Mouse (Mus musculus) kidney, embryonic 14.5 days (tissue): ENCODE results near the gene Rpl21. TPM values are rescaled to one million over a fixed set of nuclear protein-coding genes. Genes with fewer than 3 reads are reported as not detected.
A peak's percentile ranks its signal among the peaks of the same experiment; 100 is the strongest.

Source experiments
- ATAC-seq: fragments of 200-750 bp; cut with Nextera tagmentation; 2 replicates; pipeline ENCODE4 v1.8.0; 2017; ENCODE audit warnings: moderate number of reproducible peaks, mild to moderate bottlenecking, moderate TSS enrichment, moderate library complexity; ENCODE audit not compliant: low FRiP score, low TSS enrichment
- H3K27ac ChIP-seq: fragments of 300-500 bp; sonication (generic); 2 replicates; pipeline ENCODE4 v1.5.1; 2014; ENCODE audit warnings: low read depth, mild to moderate bottlenecking, low read length, moderate library complexity, mixed read lengths
- H3K27me3 ChIP-seq: fragments of 300-500 bp; sonication (generic); 2 replicates; pipeline ENCODE4 v1.6.1; 2014; ENCODE audit warnings: mild to moderate bottlenecking, low read length; ENCODE audit not compliant: control insufficient read depth, insufficient read depth
- H3K36me3 ChIP-seq: fragments of 300-500 bp; sonication (generic); 2 replicates; pipeline ENCODE4 v1.6.1; 2014; ENCODE audit warnings: low read length, mixed read lengths; ENCODE audit not compliant: control insufficient read depth, insufficient read depth
- H3K4me1 ChIP-seq: fragments of 300-500 bp; sonication (generic); 2 replicates; pipeline ENCODE4 v1.6.1; 2014; ENCODE audit warnings: low read length, mixed read lengths; ENCODE audit not compliant: control insufficient read depth, insufficient read depth
- H3K4me2 ChIP-seq: fragments of 300-500 bp; sonication (generic); replicated peaks from 2 replicates; pipeline ENCODE4 v1.6.1; 2014; ENCODE audit warnings: low read depth, mild to moderate bottlenecking, low read length
- H3K4me3 ChIP-seq: fragments of 300-500 bp; sonication (generic); 2 replicates; pipeline ENCODE4 v1.5.1; 2014; ENCODE audit warnings: mild to moderate bottlenecking, low read length
- H3K9ac ChIP-seq: fragments of 300-500 bp; sonication (generic); 2 replicates; pipeline ENCODE4 v1.6.1; 2014; ENCODE audit warnings: low read depth, mild to moderate bottlenecking, low read length, moderate library complexity
- H3K9me3 ChIP-seq: fragments of 300-500 bp; sonication (generic); 2 replicates; pipeline ENCODE4 v1.6.1; 2016; ENCODE audit warnings: low read length; ENCODE audit not compliant: control insufficient read depth
- WGBS: fragments of 180-500 bp; shearing (Covaris S2); extraction: QIAGEN DNeasy Blood & Tissue Kit; methylation state at CpG from one replicate; pipeline ENCODE4 v1.1.7; 2014; 5-methylcytosine and 5-hydroxymethylcytosine counted together
- polyA plus RNA-seq: library from polyadenylated mRNA; unstranded; fragments of >200 nt; fragmentation: Nextera tagmentation; extraction: Ambion mirVana; gene quantifications from 2 replicates; pipeline ENCODE4 v1.2.1, GENCODE M21; 2014

The Rpl21 gene
- polyA plus RNA-seq, 1 experiment from 2014 or later = 689 TPM

DNA sequence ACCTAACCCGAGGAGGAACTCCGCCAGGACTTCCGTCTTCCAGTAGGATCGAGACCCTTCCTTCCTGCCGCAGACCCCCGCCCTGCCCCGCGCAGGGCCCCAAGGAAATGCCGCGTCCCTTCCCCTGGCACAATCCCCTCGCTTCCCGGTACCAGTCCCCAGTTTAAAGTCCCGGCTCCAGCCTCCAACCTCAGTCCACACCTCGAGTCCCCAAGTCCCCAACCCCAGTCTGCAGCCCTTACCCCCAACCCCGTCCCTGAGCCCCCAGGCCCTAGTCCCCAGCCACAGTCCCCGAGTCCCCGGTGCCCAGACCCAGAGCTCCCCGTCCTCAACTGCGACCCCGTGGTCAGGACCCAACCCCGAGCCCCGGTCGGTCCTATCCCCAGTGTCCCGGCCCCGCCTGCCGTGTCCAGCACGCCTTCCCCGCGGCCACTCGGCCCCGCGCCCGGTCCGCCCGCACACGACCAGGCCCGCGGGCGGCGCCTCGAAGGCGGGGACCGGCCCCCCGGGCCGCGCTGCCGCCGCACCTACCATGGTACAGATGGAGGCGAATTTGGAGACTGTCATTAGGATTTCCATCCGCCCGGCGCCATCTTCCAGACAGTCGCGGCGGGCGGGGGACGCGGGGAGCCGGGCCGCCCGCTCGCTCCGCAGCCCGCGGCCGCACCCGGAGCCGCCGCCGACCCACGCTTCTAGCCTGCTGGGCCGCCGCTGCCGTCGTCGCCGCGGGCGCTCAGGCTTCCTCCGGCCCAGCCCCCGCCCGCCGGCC is 38.4 kb upstream of the Rpl21 start:
- Histone ChIP-seq H3K4me2 (peak overlapping the region; percentile 84), H3K36me3 (no peaks in the 10 kb centered on the region), H3K4me3 (peak overlapping the region; percentile 97), H3K9me3 (no peaks in the 10 kb centered on the region), H3K27ac (peak overlapping the region; percentile 92), H3K4me1 (peaks cover 36% of the 10 kb centered on the region), H3K9ac (peak overlapping the region; percentile 93), H3K27me3 (no peaks in the 10 kb centered on the region)
- WGBS = under 1% methylated on average over 64 of the region's 83 CpGs
- peak; percentile 57 for ATAC-seq

DNA sequence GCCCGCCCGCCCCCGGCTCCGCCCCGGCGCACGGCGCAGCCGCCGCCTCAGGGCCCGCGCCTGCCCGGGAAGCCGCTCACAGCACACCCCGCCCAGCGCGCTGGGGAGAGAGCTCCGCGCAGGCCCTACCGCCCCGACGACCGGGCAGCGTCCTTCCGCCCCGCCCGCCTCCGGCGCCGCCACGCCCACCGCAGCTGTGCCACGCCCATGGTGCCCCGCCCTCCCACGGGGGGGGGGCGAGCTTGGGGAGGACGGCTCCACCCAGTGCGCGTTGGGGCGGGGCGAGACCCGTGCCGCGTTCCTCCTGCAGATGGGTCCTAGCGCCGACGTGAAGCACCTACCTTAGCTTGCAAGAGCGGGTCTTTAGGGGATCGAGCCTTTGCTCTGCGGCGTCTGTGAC is 37.8 kb upstream of the Rpl21 start, which contains the start of gene Usp12:
Gene Usp12, minus strand, starts transcription at position 154 of the 400 bp plus-strand sequence.
- H3K4me1 ChIP-seq = peaks cover 30% of the 10 kb centered on the region
- ATAC-seq = peak; percentile 96
- peak within 1 kb of the TSS; percentile 97 for H3K4me3 ChIP-seq
- H3K27me3 ChIP-seq = no peaks in the 10 kb centered on the region
- no peaks in the 10 kb centered on the region for H3K36me3 ChIP-seq
- peak within 1 kb of the TSS; percentile 84 for H3K4me2 ChIP-seq
- H3K27ac ChIP-seq = peak within 1 kb of the TSS; percentile 92
- no peaks in the 10 kb centered on the region for H3K9me3 ChIP-seq
- H3K9ac ChIP-seq = peak within 1 kb of the TSS; percentile 93
- whole genome bisulfite sequencing = under 1% methylated on average over 24 of the region's 51 CpGs

DNA sequence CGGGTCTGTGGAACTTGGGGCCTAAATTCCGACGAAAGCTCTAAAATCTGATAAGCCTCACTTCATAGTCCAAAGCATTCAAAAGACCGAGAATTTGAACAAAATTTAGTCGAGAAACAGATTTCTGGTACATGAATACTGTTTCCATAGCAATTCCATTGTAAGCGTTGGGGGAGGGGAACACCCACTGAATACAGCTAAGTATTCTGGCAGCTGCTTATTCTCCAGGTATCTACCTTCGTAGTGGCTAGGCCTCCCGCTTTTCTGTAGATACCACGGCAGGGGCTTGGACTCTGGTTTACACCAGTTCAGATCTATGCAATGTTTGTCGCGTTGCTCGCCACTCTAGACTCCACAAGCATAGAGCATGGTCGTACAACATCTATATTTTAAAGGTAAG is 37.0 kb upstream of the Rpl21 start:
- H3K9ac ChIP-seq = no peak overlapping the region
- H3K4me1 ChIP-seq = peaks cover 23% of the 10 kb centered on the region
- H3K36me3 ChIP-seq = no peaks in the 10 kb centered on the region
- no peak overlapping the region for H3K27ac ChIP-seq
- no peaks in the 10 kb centered on the region for H3K9me3 ChIP-seq
- no peak overlapping the region for H3K4me3 ChIP-seq
- no peaks in the 10 kb centered on the region for H3K27me3 ChIP-seq
- ATAC-seq = no peak
- WGBS = 77% methylated on average over 13 of the region's 13 CpGs
- no peak overlapping the region for H3K4me2 ChIP-seq

DNA sequence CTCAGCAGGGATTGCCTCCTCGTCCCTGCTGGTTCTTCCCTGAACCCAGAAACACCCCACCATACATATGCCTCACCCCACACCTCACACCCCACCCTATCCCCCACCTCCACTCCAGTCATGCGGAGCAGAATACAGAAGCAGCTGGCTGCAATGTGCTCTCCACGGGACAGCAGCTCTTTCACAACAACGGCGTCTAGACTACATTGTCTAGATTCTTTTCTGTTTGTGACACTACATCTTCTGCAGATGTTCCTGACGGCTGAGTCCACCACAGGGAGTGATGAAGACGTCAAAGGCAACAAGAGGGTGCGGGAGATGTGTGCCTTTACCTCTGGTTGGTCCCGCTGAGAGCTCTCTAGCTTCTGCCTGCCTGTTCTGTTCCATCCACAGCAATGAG is 34.7 kb upstream of the Rpl21 start:
- WGBS = 60% methylated on average over 9 of the region's 9 CpGs
- peaks cover 5% of the 10 kb centered on the region; the same call in 1 of the 2 replicates for H3K9me3 ChIP-seq
- no peak overlapping the region for H3K9ac ChIP-seq
- H3K27me3 ChIP-seq = no peaks in the 10 kb centered on the region
- peaks cover 6% of the 10 kb centered on the region for H3K4me1 ChIP-seq
- no peak for ATAC-seq
- H3K4me2 ChIP-seq = no peak overlapping the region
- no peak overlapping the region for H3K4me3 ChIP-seq
- no peak overlapping the region for H3K27ac ChIP-seq
- H3K36me3 ChIP-seq = no peaks in the 10 kb centered on the region

DNA sequence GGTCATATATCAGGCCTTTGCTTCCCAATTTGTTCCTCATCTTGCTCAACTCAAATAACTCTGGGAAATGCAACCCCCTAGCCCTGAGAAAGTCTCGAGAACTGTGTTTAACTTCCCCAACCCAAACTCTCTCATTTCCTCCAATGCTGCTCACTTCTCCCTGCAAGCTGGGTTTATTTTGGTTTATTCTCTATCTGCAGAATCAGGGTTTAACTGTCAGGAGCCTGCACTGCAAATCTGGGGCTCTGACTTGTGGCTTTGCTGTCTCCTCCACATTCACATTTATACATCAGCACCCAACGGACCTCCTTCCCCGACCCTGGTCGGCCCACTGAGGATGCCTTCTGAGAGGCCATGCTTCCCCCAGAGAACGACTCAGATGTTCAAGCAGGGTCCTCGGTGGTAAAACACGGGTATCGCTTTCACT is 26.7 kb upstream of the Rpl21 start:
- ATAC-seq = no peak
- H3K27ac ChIP-seq = no peak overlapping the region; the same call in 1 of the 2 replicates
- peaks cover 5% of the 10 kb centered on the region; the same call in 1 of the 2 replicates for H3K9me3 ChIP-seq
- no peak overlapping the region for H3K4me2 ChIP-seq
- H3K27me3 ChIP-seq = no peaks in the 10 kb centered on the region
- no peak overlapping the region for H3K9ac ChIP-seq
- 54% methylated on average over 8 of the region's 8 CpGs for WGBS
- H3K36me3 ChIP-seq = no peaks in the 10 kb centered on the region
- no peaks in the 10 kb centered on the region for H3K4me1 ChIP-seq
- no peak overlapping the region for H3K4me3 ChIP-seq

DNA sequence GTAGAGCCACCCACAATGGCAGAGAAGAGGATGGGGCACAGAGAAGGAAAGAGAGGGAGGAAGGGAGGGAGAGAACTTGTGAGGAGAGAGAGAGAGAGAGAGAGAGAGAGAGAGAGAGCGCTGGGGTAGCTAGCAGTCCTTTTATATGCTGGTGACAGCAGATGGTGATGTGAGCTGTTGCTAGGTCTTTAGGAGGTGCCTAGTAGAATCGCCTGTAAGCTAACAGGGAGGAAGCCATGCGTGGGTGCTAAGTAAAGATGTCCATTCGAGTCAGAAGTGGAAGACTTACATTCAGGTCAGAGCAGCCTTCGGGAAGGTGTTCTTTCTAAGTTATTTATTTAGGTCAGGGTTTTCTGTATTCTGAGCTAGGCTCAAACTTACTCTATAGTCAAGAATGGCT is 22.7 kb upstream of the Rpl21 start:
- 66% methylated on average over 5 of the region's 5 CpGs for WGBS

DNA sequence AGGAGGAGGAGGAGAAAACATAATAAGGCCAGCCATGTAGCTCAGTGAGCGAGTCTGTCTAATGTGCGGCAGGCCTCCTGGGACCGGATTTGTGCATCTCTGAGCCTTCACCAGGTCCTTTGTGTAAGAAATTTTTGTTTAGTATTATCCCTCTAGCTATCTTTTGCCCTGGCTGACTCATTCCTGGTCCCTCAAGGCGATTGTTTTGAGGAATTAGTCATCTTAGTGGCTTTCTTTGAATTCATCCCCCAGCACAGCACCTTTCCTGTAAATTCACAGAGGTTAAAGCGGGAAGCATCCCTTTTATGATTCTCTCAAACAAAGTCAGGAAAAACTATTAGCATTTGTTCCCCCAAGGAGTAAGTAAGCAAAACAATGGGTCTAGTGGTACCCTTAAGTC is 19.8 kb upstream of the Rpl21 start:
- no peak for ATAC-seq
- H3K27me3 ChIP-seq = no peaks in the 10 kb centered on the region
- no peak overlapping the region for H3K27ac ChIP-seq
- H3K4me2 ChIP-seq = no peak overlapping the region
- H3K36me3 ChIP-seq = no peaks in the 10 kb centered on the region
- H3K9me3 ChIP-seq = no peaks in the 10 kb centered on the region
- no peak overlapping the region for H3K9ac ChIP-seq
- no peak overlapping the region for H3K4me3 ChIP-seq
- 89% methylated on average over 5 of the region's 5 CpGs for WGBS
- no peaks in the 10 kb centered on the region for H3K4me1 ChIP-seq

More for the DNA sequence above, 22.7 kb upstream of the Rpl21 start:
- no peaks in the 10 kb centered on the region for H3K9me3 ChIP-seq
- no peak overlapping the region for H3K27ac ChIP-seq
- no peak overlapping the region for H3K4me3 ChIP-seq
- no peaks in the 10 kb centered on the region for H3K4me1 ChIP-seq
- no peaks in the 10 kb centered on the region for H3K27me3 ChIP-seq
- H3K36me3 ChIP-seq = no peaks in the 10 kb centered on the region
- no peak overlapping the region for H3K9ac ChIP-seq
- no peak overlapping the region for H3K4me2 ChIP-seq
- no peak for ATAC-seq

DNA sequence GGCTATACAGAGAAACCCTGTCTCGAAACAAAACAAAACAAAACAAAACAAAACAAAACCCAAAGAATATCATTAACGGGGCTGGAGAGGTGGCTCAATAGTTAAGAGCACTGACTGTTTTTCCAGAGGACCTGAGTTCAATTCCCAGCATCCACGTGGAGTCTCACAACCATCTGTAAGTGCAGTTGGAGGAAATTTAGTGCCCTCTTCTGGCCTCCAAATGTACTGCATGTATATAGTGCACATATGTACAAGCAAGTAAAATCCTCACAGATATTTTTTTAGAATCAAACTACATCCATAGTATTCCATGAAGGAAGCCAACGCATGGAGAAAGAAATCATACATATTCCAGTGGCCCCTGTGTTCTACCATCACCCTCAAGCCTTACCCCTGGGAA is 19.3 kb upstream of the Rpl21 start:
- no peak overlapping the region for H3K9ac ChIP-seq
- H3K27ac ChIP-seq = no peak overlapping the region
- no peaks in the 10 kb centered on the region for H3K27me3 ChIP-seq
- ATAC-seq = no peak
- WGBS = 93% methylated on average over 4 of the region's 4 CpGs
- no peaks in the 10 kb centered on the region for H3K4me1 ChIP-seq
- H3K4me2 ChIP-seq = no peak overlapping the region
- no peaks in the 10 kb centered on the region for H3K36me3 ChIP-seq
- no peaks in the 10 kb centered on the region for H3K9me3 ChIP-seq
- no peak overlapping the region for H3K4me3 ChIP-seq

DNA sequence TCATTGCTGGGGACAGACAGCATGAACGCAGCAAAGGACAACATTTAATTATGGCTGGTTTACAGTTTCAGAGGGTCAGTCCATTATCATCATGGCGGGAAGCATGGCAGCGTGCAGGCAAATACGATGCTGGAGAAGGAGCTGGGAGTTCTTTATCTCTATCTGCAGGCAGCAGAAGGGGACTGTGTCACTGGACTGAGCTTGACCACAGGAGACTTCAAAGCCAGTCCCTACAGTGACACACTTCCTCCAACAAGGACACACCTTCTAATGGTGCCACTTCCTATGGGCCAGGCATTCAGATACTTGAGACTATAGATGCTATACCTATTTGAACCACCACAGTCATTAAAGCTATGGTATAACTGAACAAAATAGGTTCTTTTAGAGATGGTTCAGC is 17.3 kb upstream of the Rpl21 start:
- WGBS = 72% methylated on average over 4 of the region's 4 CpGs
- ATAC-seq = no peak
- H3K27ac ChIP-seq = no peak overlapping the region
- H3K9me3 ChIP-seq = no peaks in the 10 kb centered on the region
- H3K36me3 ChIP-seq = no peaks in the 10 kb centered on the region
- H3K9ac ChIP-seq = no peak overlapping the region
- no peaks in the 10 kb centered on the region for H3K4me1 ChIP-seq
- H3K4me2 ChIP-seq = no peak overlapping the region
- H3K27me3 ChIP-seq = no peaks in the 10 kb centered on the region
- H3K4me3 ChIP-seq = no peak overlapping the region
